ENCODE assay signal across 25 mouse cellular contexts in the genomic region with DNA sequence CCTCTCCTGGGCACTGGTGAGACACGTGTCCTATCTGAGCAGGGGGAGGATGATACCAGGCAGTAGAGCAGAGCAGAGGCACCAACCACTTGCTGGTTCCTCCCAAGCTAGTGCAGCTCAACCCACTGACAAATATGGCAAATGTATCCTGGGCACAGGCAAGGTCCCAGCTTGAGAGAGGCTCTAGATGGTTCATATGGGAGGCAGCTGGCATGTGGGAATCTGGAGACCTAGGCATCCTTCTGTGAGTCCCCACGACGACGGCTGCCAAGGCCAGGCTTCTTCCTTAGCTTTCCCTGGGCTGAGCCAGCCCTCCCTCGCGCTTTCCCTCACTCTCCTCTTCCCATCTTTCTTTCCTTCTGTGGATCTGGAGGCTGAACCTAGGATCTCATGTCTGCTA. TPM values are rescaled to one million over a fixed set of nuclear protein-coding genes. Genes with fewer than 3 reads are reported as not detected.
DNase-seq lines count a peak whose midpoint lies in the region; ATAC-seq and TF ChIP-seq lines count a peak whose summit lies in the region.
"Had no signal": no experiment of that assay in that cellular context is flagged by ENCODE, and none has a peak within 500 bp of the region (broad histone marks: within the 10 kb centered on the region; RNA-seq: fewer than 3 reads in every experiment).

No protein-coding gene starts in this region.

- no peaks in the 10 kb centered on the region for H3K27me3 ChIP-seq in forebrain, postnatal 0 days (ENCODE audit: insufficient read depth, low read length)
- H3K27me3 ChIP-seq in forebrain, embryonic 12.5 days, result no peaks in the 10 kb centered on the region
- H3K27me3 ChIP-seq in myocyte (ENCODE audit: control insufficient read depth, insufficient read depth, insufficient read length), result no peaks in the 10 kb centered on the region
- H3K27me3 ChIP-seq: embryonic facial prominence, embryonic 15.5 days; forebrain, embryonic 15.5 days; heart, embryonic 13.5 days; hindbrain, embryonic 15.5 days had no signal

- no peaks in the 10 kb centered on the region for H3K4me1 ChIP-seq in forebrain, postnatal 0 days (ENCODE audit: insufficient read depth)
- peaks cover 10% of the 10 kb centered on the region; the same call in 1 of the 2 replicates for H3K4me1 ChIP-seq in forebrain, embryonic 12.5 days

- no peaks in the 10 kb centered on the region for H3K9me3 ChIP-seq in forebrain, postnatal 0 days (ENCODE audit: low read length)
- no peaks in the 10 kb centered on the region for H3K9me3 ChIP-seq in forebrain, embryonic 12.5 days
- H3K9me3 ChIP-seq: embryonic facial prominence, embryonic 15.5 days; forebrain, embryonic 10.5 days; forebrain, embryonic 15.5 days; G1E; heart, embryonic 13.5 days; hindbrain, embryonic 15.5 days had no signal

- ATAC-seq in forebrain, postnatal 0 days, result peak; percentile 70
- ATAC-seq in forebrain, embryonic 12.5 days (ENCODE audit: low FRiP score), result no peak
- ATAC-seq: CD4-positive, CD25-positive, alpha-beta regulatory T cell, adult 4 months; forebrain, embryonic 15.5 days had no signal

- H3K9ac ChIP-seq in forebrain, postnatal 0 days, result no peak overlapping the region
- no peak overlapping the region for H3K9ac ChIP-seq in forebrain, embryonic 12.5 days
- H3K9ac ChIP-seq: embryonic facial prominence, embryonic 15.5 days; forebrain, embryonic 15.5 days; heart, embryonic 13.5 days; hindbrain, embryonic 15.5 days had no signal

- no peak overlapping the region for H3K4me2 ChIP-seq in forebrain, postnatal 0 days (ENCODE audit: low read depth)
- H3K4me2 ChIP-seq in forebrain, embryonic 12.5 days, result no peak overlapping the region
- H3K4me2 ChIP-seq in myocyte (ENCODE audit: low read depth), result no peak overlapping the region
- H3K4me2 ChIP-seq: embryonic facial prominence, embryonic 15.5 days; forebrain, embryonic 15.5 days; heart, embryonic 13.5 days; hindbrain, embryonic 15.5 days had no signal

- no peak overlapping the region for H3ac ChIP-seq in myocyte (ENCODE audit: control insufficient read depth, insufficient read length)

- no peak overlapping the region for H3K4me3 ChIP-seq in forebrain, postnatal 0 days (ENCODE audit: low read depth, low read length)
- H3K4me3 ChIP-seq in forebrain, embryonic 12.5 days (replicated peaks), result no peak overlapping the region
- H3K4me3 ChIP-seq in myocyte, result no peak overlapping the region
- H3K4me3 ChIP-seq: embryonic facial prominence, embryonic 15.5 days; erythroblast, embryonic 14.5 days; forebrain, embryonic 10.5 days; forebrain, embryonic 15.5 days; gastrocnemius, adult 2 months; heart, embryonic 13.5 days; hindbrain, embryonic 15.5 days had no signal

- WGBS in forebrain, postnatal 0 days, result 58% methylated on average over 6 of the region's 6 CpGs
- WGBS in forebrain, embryonic 12.5 days, result 80% methylated on average over 6 of the region's 6 CpGs

- no peak for TF ChIP-seq CTCF in forebrain, postnatal 0 days (IDR thresholded peaks at IDR 0.05; ENCODE audit: low read depth)
- TF ChIP-seq CTCF in brain, embryonic 14.5 days (IDR thresholded peaks at IDR 0.05; ENCODE audit: borderline replicate concordance, extremely low read depth, insufficient read depth, insufficient read length), result no peak

- no peak overlapping the region for H3K27ac ChIP-seq in forebrain, postnatal 0 days (ENCODE audit: low read depth, low read length)
- no peak overlapping the region for H3K27ac ChIP-seq in forebrain, embryonic 12.5 days
- H3K27ac ChIP-seq: embryonic facial prominence, embryonic 15.5 days; forebrain, embryonic 10.5 days; forebrain, embryonic 15.5 days; gastrocnemius, adult 2 months; heart, embryonic 13.5 days; hindbrain, embryonic 15.5 days had no signal

- H3K79me2 ChIP-seq in myocyte (ENCODE audit: control insufficient read depth, insufficient read depth), result no peaks in the 10 kb centered on the region

- peaks cover 9% of the 10 kb centered on the region; the same call in 1 of the 2 replicates for H3K36me3 ChIP-seq in forebrain, postnatal 0 days (ENCODE audit: insufficient read depth)
- H3K36me3 ChIP-seq in forebrain, embryonic 12.5 days (replicated peaks), result 0 out of 2 replicates have a peak, but pooled peaks cover 20% of the 10 kb centered on the region
- peaks cover 6% of the 10 kb centered on the region for H3K36me3 ChIP-seq in myocyte (ENCODE audit: control insufficient read depth, insufficient read depth)
- H3K36me3 ChIP-seq: forebrain, embryonic 15.5 days; hindbrain, embryonic 15.5 days had no signal

- peak; percentile 58 for DNase-seq in forebrain, postnatal 0 days
- peak; percentile 73 for DNase-seq in layer of hippocampus, adult 9-11 months
- no peak for DNase-seq in layer of hippocampus, postnatal 36 days
- DNase-seq in brain, embryonic 14.5 days (ENCODE audit: low read depth), result peak; percentile 19
- DNase-seq in urinary bladder, postnatal 4 days (ENCODE audit: low spot score in 2 of 2), result no peak
- DNase-seq in adrenal gland, postnatal 25 days, result no peak
- DNase-seq: adrenal gland, postnatal 10 days; B cell, adult 2 months; cerebellum, adult 11 months; cerebellum, adult 8-10 months; cerebellum, postnatal 14 days; embryo, embryonic 11 days; gastrocnemius, adult 2 months; gastrocnemius, postnatal 25 days; heart, postnatal 36 days had no signal

- no peak for TF ChIP-seq POLR2A in brain, embryonic 14.5 days (IDR thresholded peaks at IDR 0.05; ENCODE audit: borderline replicate concordance, extremely low read depth, insufficient read depth, insufficient read length, poor library complexity, severe bottlenecking)
- no peak for TF ChIP-seq POLR2A in myocyte (IDR thresholded peaks at IDR 0.05; ENCODE audit: insufficient read length, low read depth)

TF ChIP-seq in myocyte, 11 proteins besides CTCF, POLR2A, EP300 and RAD21:
- TF ChIP-seq USF1 (IDR thresholded peaks at IDR 0.05; ENCODE audit: low read depth) (no peak), SRF (IDR thresholded peaks at IDR 0.05; ENCODE audit: control insufficient read depth, insufficient read length, low read depth) (peak; percentile 25)

RNA-seq across cellular contexts. Expression of gene Cebpg, which starts 25.8 kb away (rescaled TPM):
- total RNA-seq in forebrain, postnatal 0 days (2014; rRNA removed), result 16.5 and 23.2 TPM in 2 replicates
- polyA plus RNA-seq in forebrain, postnatal 0 days (2015; fragmentation: Nextera tagmentation; extraction: Ambion mirVana), result 8.5 and 14.5 TPM in 2 replicates
- 63.6 and 68.3 TPM in 2 replicates for polyA plus RNA-seq in forebrain, embryonic 12.5 days (2016; fragmentation: Nextera tagmentation; extraction: Ambion mirVana)
- 10 to 100 TPM; 34.3 to 35.9 TPM for total RNA-seq in layer of hippocampus, postnatal 36 days (2021)
- polyA plus RNA-seq in brain, embryonic 14.5 days (2012; rRNA removed), result 27.2 and 29.8 TPM in 2 replicates
- 25.0 TPM for polyA plus RNA-seq in myocyte (2012; fragmentation: generic; extraction: Trizol)
- 48.3 and 52.5 TPM in 2 replicates for total RNA-seq in adrenal gland, postnatal 25 days (2021)

Comparison
In these comparisons a context has a peak if more than half of its experiments do, and no peak if none do; other contexts are left out.
1. DNase-seq: peak in forebrain, postnatal 0 days (single experiment), layer of hippocampus, adult 9-11 months (single experiment) and brain, embryonic 14.5 days (single experiment); none in layer of hippocampus, postnatal 36 days (0 of 2), urinary bladder, postnatal 4 days (0 of 2) and adrenal gland, postnatal 25 days (single experiment).